Mouse (Mus musculus) CH12.LX (cell line): Measurements from ENCODE around the gene 4933414I15Rik.

Experiments
- CTCF ChIP-seq, 2 experiments: IDR thresholded peaks in 1 of 2; conservative IDR thresholded peaks in 1 of 2; 2 replicates each; pipeline ENCODE4 v1.5.1; 2011 to 2012; ENCODE audit warnings: low read depth in 2 of 2, low read length in 2 of 2, improper control_type of control experiment in 1 of 2, inconsistent platforms in 1 of 2, mild to moderate bottlenecking in 1 of 2, moderate library complexity in 1 of 2
- EP300 ChIP-seq: IDR thresholded peaks from 2 replicates; pipeline ENCODE4 v1.6.1; 2011; ENCODE audit warnings: low read length, improper control_type of control experiment

- TF ChIP-seq EP300 (no peak), CTCF (conservative IDR thresholded peaks at IDR 0.05 in 1 of 2, IDR thresholded peaks at IDR 0.05 in 1 of 2; ENCODE audit: low read depth in 2 of 2, low read length in 2 of 2) (no peak)
These were observed 46.2 kb downstream of the 4933414I15Rik start for GRCm38 (mm10) chr11:50897359-50897758.
